Mouse (Mus musculus): ENCODE measurements at regions not wholly inside any gene's neighbourhood (a gene's known extent, or its start where the extent isn't known, plus 50 kb on each side); places are given as distances from the start of the nearest gene placed in this dataset.

DNA sequence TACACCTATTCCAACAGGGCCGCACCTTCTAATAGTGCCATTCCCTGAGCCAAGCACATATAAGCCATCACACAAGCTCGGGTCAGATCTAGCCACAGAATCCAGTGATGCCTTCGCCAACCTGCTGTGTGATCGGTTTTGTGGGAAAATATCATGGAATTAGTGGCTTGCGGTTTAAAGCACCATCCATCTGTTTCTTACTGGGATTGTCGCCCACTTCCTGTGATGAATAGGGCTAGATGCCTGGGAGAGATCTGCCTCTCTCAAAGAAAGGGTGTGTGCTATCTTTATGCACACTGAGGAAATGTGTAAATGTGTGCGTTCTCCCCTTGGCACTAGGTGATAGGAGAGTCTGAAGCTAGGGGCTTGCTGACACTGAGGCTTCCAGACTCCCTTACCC is 154.5 kb upstream of the Smim23 start:
- no peak for DNase-seq

DNA sequence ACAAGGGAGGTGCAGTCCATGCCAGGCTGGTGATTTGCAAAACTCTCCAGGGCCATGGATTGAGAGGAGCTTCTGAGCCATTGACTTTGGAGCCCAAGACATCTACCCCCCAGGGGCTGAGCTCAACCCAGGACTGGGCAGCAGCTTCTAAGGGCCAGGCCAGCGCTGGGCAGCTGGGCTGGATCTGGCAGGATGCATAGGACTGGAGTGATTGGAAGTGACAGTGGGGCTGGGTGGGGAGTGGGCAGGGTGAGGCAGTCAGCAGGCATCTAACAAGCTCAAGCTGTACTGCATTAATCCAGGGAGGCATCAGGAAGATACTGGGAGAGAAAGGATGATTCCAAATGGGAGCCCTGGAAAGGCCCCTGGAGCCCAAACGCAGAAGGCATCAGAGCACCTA is 152.2 kb upstream of the Smim23 start:
- no peak for DNase-seq

DNA sequence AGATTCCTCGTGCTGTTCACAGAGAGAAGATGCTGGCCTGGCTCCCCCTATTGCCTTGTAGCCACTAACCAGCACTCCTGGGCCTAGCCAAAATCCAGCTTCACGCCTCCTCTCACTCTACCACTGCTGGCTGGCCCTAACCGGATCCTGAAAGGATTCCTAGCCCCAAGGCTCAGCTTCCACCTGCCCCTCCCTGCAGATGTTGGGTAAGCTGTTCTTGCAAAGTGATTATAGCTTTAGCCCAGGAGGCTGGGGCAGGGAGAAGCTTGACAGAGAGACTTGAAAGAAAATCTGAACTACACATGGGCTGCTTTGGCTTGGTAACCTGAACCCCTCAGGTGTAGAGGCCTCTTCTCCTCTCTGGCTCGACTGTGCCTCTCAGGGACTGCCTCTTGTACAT is 149.0 kb upstream of the Smim23 start:
- DNase-seq = no peak

DNA sequence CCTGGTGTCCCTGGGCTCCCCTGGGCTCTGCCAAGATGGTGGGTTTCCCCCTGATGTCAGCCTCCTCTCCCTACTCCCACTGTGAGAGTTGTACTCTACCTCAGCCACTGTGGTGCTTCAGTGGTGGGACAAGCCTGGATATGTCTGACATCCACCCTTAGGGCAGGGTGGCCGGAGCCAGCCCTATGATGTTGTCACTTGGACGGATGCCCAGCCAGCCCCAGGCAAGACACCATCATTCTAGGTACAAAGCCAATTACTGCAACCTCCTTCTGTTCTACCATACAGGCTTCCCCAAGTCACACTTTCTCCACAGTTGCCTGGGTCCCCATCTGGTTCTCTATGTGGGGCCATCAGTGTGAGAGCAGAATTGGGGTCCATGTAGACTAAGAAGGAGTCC is 141.0 kb upstream of the Smim23 start:
- DNase-seq = no peak

- DNase-seq = no peak
These were observed 139.4 kb upstream of the Smim23 start for GRCm38 (mm10) chr11:32963625-32964293.

DNA sequence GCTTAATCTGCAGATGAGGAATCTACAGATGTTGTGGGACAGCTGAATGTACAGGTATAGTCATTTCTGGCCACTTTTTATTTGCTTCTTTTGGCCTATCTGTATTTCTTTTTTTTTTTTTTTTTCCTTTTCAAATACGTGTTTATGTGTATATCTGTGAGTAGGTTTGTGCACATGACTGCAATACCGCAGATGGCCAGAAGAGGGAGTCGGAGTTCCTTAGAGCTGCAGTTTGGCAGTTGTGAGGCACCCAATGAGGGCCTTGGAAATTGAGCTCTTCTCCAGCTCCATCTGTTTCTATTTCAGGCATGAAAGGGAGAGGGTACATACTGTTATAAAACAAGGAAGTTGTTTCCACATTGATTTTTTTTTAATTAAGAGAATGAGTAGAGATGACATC is 137.2 kb upstream of the Smim23 start:
- DNase-seq = peak; percentile 18

DNA sequence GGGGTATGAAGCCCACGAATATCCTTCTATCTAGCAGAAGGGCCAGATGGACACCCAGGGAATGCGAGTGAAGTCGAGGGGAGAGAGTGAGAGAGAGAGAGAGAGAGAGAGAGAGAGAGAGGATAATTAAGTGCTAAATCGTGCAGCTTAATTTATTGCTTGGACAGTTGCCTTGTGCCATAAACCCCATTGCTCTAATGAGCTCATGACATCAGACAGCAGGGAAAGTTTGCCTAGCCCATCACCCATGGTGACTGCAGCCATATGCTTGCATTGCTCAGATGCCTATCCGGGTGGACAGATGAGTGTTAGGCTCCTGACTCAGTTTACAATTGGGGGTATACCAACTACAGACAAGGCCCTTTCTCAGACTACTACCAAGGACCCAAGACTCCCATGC is 134.6 kb upstream of the Smim23 start:
- no peak for DNase-seq

DNA sequence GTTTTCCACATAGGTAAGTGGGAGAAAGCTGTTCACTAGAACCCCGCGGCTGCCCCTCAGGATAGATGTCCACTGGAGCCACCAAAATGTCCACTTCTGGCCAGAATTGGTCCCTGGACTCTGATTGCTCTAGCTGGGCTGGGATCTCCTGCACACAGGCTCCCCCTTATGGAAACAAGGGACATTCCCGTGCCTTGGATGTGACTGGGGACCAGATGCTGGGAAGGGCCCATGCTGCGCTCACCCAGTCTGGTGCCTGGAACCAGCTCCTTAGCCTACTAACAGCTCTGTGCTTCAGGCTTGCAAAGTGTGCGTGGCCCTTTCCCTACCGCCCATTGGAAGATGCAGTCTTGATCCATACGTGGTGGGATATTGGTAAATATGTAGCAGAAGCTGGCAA is 132.6 kb upstream of the Smim23 start:
- peak; percentile 66 for DNase-seq

- DNase-seq = peak; percentile 18
These were observed 127.9 kb upstream of the Smim23 start for GRCm38 (mm10) chr11:32952271-32952670.

- no peak for DNase-seq
These were observed 123.7 kb upstream of the Smim23 start for GRCm38 (mm10) chr11:32948132-32948531.

DNA sequence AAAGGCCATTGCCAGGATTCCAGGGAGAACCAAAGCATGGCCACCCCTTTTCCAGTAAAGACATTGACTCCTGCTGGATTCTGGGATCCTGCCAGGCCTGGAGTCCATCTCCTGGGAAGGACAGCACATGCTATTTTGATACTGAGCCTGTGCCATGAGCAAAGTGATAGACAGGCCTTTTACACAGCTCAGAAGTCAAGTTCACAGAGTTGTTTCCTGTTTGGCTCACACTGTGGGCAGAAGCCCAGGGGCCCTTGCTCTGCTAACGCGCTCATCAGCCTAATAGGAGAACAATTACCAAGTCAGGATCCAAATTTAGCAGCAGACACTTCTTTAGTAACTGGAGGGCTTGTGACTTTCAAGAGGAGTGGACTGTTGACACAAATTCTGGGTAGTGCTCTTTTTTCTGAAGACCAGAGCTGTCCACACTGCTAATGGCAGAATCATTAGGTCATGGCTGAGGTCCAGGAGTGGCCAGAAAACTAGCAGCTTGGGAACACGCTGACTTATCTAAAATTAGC is 122.1 kb upstream of the Smim23 start:
- peak; percentile 40 for DNase-seq

DNA sequence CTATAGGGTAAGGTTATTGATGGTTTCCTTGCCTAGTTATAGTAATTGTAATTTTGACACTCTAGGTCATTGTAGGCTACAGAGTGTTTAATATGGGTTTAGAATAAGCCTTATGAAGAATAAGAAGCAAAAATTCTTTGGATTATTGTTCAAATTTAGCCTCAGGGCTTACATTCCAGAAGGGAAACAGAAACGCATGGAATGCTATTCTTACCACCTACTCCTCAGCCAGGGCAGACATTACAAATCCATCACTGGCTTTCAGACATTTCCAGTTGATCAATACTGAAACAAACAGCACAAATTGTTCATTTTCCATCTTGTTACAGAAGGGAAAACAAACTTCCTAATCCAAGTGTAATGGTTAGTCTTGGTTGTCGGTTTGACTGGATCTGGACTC is 120.7 kb upstream of the Smim23 start:
- DNase-seq = no peak

- peak; percentile 13 for DNase-seq
These were observed 117.1 kb upstream of the Smim23 start for GRCm38 (mm10) chr11:32941331-32942009.

DNA sequence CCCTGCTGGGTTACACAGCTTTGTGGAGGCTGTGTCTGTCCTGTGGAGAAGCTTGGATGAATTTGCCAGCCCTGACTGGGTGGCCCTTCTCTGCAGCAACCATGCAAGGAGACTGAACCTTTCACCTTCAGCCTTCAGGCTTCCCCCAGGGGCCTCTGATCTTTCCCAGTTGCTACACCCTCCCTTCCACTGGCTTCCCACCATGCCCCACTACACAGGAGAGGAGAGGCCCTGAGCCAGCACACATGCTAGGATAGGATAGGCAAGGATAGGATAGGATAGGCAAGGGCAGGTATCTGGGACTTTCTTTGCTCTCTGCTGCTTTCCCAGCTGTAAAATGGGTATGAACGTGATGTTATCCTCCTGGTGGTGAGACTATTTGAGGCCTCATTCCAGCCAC is 114.7 kb upstream of the Smim23 start:
- DNase-seq = no peak

GRCm38 (mm10) chr11:32937167-32937566 is 112.8 kb upstream of the Smim23 start:
- DNase-seq = peak; percentile 48

GRCm38 (mm10) chr11:32931928-32932327 is 107.5 kb upstream of the Smim23 start:
- no peak for DNase-seq

- no peak for DNase-seq
These were observed 106.6 kb upstream of the Smim23 start for GRCm38 (mm10) chr11:32931018-32931417.

DNA sequence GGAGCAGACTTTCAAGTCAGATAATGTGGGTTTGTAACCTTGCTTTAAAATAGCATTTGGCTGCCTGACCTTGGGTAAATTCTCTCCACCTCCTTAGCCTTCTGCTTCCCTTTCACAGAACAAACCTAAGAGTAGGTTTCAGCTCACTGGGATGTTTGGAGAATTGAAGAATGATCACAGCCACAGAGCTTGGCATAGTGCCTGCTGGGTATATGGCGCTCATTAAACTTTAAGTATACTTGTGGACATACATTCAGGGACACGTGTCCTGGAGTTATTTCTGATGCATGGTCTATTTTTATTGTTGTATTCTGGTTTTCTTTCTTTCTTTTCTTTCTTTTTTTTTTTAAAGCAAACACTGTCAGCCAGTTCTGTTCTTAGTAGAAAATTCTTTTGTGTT is 104.4 kb upstream of the Smim23 start:
- no peak for DNase-seq

DNA sequence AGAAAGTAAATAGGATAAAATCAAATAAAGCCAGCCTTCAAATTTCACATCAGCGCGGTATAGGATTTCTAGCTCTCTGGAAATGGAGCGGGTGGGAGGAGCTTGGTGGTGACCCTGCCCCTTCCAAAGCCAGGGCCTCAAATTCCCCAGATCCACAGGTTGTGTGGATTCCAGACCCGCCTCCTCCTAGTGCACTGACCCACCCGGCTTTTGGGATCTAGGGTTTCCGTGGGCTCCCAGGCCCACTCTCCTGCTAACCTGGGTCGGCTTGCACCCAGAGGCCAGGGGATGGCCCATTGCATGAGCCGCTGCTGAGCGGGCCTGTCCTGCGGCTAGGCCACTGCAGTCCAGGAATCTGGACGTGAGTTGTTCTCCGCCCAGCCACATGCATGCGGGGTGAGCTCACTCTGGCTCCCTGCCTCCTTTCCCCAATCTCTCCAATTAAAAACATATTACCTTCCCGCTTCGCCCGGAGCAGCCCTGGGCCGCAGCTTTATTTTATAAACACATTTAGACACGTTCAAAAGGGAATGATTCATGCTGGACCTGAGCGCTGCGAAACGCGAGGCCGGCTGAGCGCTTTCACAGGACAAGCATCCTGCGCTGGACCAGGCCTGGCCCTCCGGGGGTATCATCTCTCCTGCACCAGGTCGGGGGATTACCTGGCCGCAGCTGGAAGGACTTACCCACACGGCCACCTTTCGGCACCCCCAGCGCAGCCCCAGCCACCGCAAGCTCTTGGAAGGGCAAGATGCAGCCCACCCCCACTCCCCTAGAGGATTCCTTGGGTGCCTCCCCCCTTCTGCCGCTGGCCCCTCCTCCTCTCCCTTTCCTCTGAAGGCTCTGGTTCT is 101.2 kb upstream of the Smim23 start:
- DNase-seq = peak; percentile 59

- DNase-seq = no peak
These were observed 100.5 kb upstream of the Smim23 start for GRCm38 (mm10) chr11:32924932-32925331.

DNA sequence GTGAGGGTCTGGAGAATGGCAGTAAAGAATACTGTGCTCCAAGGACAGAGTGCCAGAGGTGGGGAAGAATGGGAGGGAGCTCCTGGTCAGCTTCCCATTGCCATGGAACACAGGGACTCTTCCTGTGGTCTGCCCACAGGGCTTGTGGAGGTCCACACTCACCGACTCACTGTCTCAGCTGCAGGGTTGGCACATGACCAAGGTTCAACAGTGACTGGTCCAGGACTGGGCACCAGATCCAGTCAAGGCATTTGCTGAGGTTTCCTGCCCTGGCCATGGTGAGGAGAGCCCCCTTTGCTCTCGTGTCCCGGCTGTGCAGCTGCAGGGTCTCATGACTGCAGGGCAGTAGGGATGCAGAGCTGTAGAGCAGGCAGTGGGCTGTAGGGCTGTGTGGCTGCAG is 88.7 kb upstream of the Smim23 start:
- DNase-seq = no peak

DNA sequence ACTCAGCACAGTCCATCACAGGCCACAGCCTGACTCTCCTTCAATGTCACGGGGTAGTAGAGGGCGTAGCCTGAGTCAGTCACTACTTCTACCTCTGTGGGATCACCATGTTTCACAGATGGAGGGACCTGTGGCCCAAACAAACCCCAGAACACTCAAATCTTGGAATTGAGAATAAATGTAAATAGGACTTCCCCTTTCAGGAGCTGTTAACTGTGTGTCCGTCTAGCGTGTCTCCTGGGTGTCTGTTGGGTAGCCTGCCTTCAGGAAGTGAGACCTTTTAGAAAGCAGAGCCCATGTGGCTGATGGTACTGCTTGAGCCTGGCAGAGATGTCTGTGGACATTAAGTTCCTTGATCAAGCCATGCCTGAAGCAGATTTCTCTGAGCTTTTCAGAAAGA is 87.4 kb upstream of the Smim23 start:
- no peak for DNase-seq

DNA sequence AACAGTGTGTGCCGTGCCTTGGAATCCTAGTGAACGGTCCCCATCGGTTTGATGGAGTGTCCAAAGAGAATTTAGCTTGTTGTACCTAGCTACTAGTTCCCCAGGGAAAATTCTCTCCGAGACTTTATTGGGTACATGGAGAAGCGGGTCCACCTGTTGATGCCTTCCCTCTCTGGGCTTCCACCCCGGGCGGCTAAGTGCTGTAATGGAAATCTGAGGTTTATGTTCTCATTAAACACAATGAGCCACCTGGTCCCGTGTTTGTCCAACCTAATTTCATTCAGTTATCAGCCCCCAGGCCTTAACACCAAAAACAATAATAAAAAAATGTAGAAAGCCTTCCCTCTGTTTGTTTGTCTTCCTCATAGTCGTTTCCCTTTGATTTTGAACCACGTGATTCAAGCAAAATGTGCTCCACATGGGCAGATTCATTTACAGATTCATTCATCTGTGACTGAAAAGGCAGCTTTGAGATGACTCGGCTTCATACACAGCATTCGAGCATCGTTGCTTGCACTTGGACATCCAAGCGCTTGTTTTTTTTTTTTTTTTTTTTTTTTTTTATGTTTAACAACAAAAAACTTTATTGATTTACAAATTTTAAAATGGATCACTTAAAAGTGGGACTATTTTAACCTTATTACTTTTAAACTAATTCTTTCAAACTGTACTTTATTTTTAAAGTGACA is 84.5 kb upstream of the Smim23 start:
- no peak for DNase-seq

Data from lung, postnatal 10 days (tissue).